Mouse (Mus musculus): Measurements from ENCODE around the gene Tbx6. TPM values are rescaled to one million over a fixed set of nuclear protein-coding genes. Genes with fewer than 3 reads are reported as not detected.

Tbx6 gene
- polyA plus RNA-seq (2012; rRNA removed; ENCODE audit: low replicate concordance), result 2.1 and 3.5 TPM in 2 replicates

GRCm38 (mm10) chr7:126780971-126781635 is at the start of gene Tbx6:
Gene Tbx6 (plus strand): TSS chr7:126781483.

GRCm38 (mm10) chr7:126759050-126759671 is 22.1 kb upstream of the Tbx6 start, which contains the start of gene Mapk3:
Gene Mapk3 (plus strand): TSS chr7:126759601.

GRCm38 (mm10) chr7:126766201-126766600 is 15.1 kb upstream of the Tbx6 start, which contains the start of gene Gdpd3:
Gene Gdpd3 (plus strand): TSS chr7:126766334.

GRCm38 (mm10) chr7:126776598-126777057 is 4.7 kb upstream of the Tbx6 start, which contains the start of gene Ypel3:
Gene Ypel3 (plus strand): TSS chr7:126776955.

GRCm38 (mm10) chr7:126791851-126792720 is 10.8 kb downstream of the Tbx6 start, which contains the start of gene Ppp4c:
Gene Ppp4c (minus strand): TSS chr7:126792496.

GRCm38 (mm10) chr7:126797411-126798126 is 16.3 kb downstream of the Tbx6 start, which contains the start of gene Fam57b:
Gene Fam57b (plus strand): TSS chr7:126797668.

GRCm38 (mm10) chr7:126831539-126831938 is 50.3 kb downstream of the Tbx6 start, which contains the start of gene 4930451I11Rik:
Gene 4930451I11Rik (minus strand): TSS chr7:126831639.

Other genes with a start within 250 kb of the Tbx6 start
- gene Eif3c, start 215.1 kb upstream of the Tbx6 start, polyA plus RNA-seq (2012; rRNA removed; ENCODE audit: low replicate concordance), result 45.2 and 60.5 TPM in 2 replicates
- 2.4 and 4.9 TPM in 2 replicates for gene Apobr, start 196.5 kb upstream of the Tbx6 start, polyA plus RNA-seq (2012; rRNA removed; ENCODE audit: low replicate concordance)
- gene Cln3, start 195.7 kb upstream of the Tbx6 start, polyA plus RNA-seq (2012; rRNA removed; ENCODE audit: low replicate concordance), result 55.8 and 56.6 TPM in 2 replicates
- 0.12 and 1.1 TPM in 2 replicates for gene Il27, start 186.5 kb upstream of the Tbx6 start, polyA plus RNA-seq (2012; rRNA removed; ENCODE audit: low replicate concordance)
- 4.9 and 28.0 TPM in 2 replicates for gene Nupr1, start 150.6 kb upstream of the Tbx6 start, polyA plus RNA-seq (2012; rRNA removed; ENCODE audit: low replicate concordance)
- gene Sgf29, start 132.2 kb upstream of the Tbx6 start, polyA plus RNA-seq (2012; rRNA removed; ENCODE audit: low replicate concordance), result 24.0 and 43.5 TPM in 2 replicates
- 4.1 and 9.7 TPM in 2 replicates for gene Sult1a1, start 105.1 kb upstream of the Tbx6 start, polyA plus RNA-seq (2012; rRNA removed; ENCODE audit: low replicate concordance)
- gene Bola2, start 86.1 kb upstream of the Tbx6 start, polyA plus RNA-seq (2012; rRNA removed; ENCODE audit: low replicate concordance), result 33.6 and 37.5 TPM in 2 replicates
- gene Slx1b, start 85.7 kb upstream of the Tbx6 start, polyA plus RNA-seq (2012; rRNA removed; ENCODE audit: low replicate concordance), result 13.1 and 17.4 TPM in 2 replicates
- 60.7 and 132 TPM in 2 replicates for gene Coro1a, start 73.7 kb upstream of the Tbx6 start, polyA plus RNA-seq (2012; rRNA removed; ENCODE audit: low replicate concordance)
- 406 and 574 TPM in 2 replicates for gene Mapk3, start 21.9 kb upstream of the Tbx6 start, polyA plus RNA-seq (2012; rRNA removed; ENCODE audit: low replicate concordance)
- gene Gdpd3, start 15.1 kb upstream of the Tbx6 start, polyA plus RNA-seq (2012; rRNA removed; ENCODE audit: low replicate concordance), result 8.1 and 8.2 TPM in 2 replicates
- gene Ypel3, start 4.5 kb upstream of the Tbx6 start, polyA plus RNA-seq (2012; rRNA removed; ENCODE audit: low replicate concordance), result 262 and 424 TPM in 2 replicates
- gene Ppp4c, start 11.0 kb downstream of the Tbx6 start, polyA plus RNA-seq (2012; rRNA removed; ENCODE audit: low replicate concordance), result 89.9 and 160 TPM in 2 replicates
- 5.2 TPM in 2 replicates for gene Fam57b, start 16.2 kb downstream of the Tbx6 start, polyA plus RNA-seq (2012; rRNA removed; ENCODE audit: low replicate concordance)
- gene 4930451I11Rik, start 50.2 kb downstream of the Tbx6 start, polyA plus RNA-seq (2012; rRNA removed; ENCODE audit: low replicate concordance), result not detected in 2 replicates
- 0.76 TPM in 1 of 2 replicates, not detected in the other for gene Doc2a, start 65.9 kb downstream of the Tbx6 start, polyA plus RNA-seq (2012; rRNA removed; ENCODE audit: low replicate concordance)
- gene Hirip3, start 80.5 kb downstream of the Tbx6 start, polyA plus RNA-seq (2012; rRNA removed; ENCODE audit: low replicate concordance), result 2.7 and 5.0 TPM in 2 replicates
- 44.3 and 46.4 TPM in 2 replicates for gene Ino80e, start 80.9 kb downstream of the Tbx6 start, polyA plus RNA-seq (2012; rRNA removed; ENCODE audit: low replicate concordance)
- 70.4 and 83.1 TPM in 2 replicates for gene Taok2, start 103.2 kb downstream of the Tbx6 start, polyA plus RNA-seq (2012; rRNA removed; ENCODE audit: low replicate concordance)
- 203 and 206 TPM in 2 replicates for gene Tmem219, start 141.4 kb downstream of the Tbx6 start, polyA plus RNA-seq (2012; rRNA removed; ENCODE audit: low replicate concordance)
- gene Kctd13, start 147.4 kb downstream of the Tbx6 start, polyA plus RNA-seq (2012; rRNA removed; ENCODE audit: low replicate concordance), result 13.9 and 20.5 TPM in 2 replicates
- 0.30 and 0.55 TPM in 2 replicates for gene Asphd1, start 168.1 kb downstream of the Tbx6 start, polyA plus RNA-seq (2012; rRNA removed; ENCODE audit: low replicate concordance)
- gene Sez6l2, start 169.1 kb downstream of the Tbx6 start, polyA plus RNA-seq (2012; rRNA removed; ENCODE audit: low replicate concordance), result 1.6 and 2.2 TPM in 2 replicates
- 215 and 466 TPM in 2 replicates for gene Cdipt, start 194.4 kb downstream of the Tbx6 start, polyA plus RNA-seq (2012; rRNA removed; ENCODE audit: low replicate concordance)
- gene Cdiptos, start 194.6 kb downstream of the Tbx6 start, polyA plus RNA-seq (2012; rRNA removed; ENCODE audit: low replicate concordance), result 0.09 and 0.42 TPM in 2 replicates
- 193 and 250 TPM in 2 replicates for gene Mvp, start 233.1 kb downstream of the Tbx6 start, polyA plus RNA-seq (2012; rRNA removed; ENCODE audit: low replicate concordance)
- 2.4 TPM in 1 of 2 replicates, not detected in the other for gene Pagr1b, start 235.0 kb downstream of the Tbx6 start, polyA plus RNA-seq (2012; rRNA removed; ENCODE audit: low replicate concordance)
- gene Pagr1a, start 235.9 kb downstream of the Tbx6 start, polyA plus RNA-seq (2012; rRNA removed; ENCODE audit: low replicate concordance), result 1.5 TPM in 1 of 2 replicates, not detected in the other
- 19.5 and 23.9 TPM in 2 replicates for gene Gm42742, start 239.6 kb downstream of the Tbx6 start, polyA plus RNA-seq (2012; rRNA removed; ENCODE audit: low replicate concordance)
- gene Prrt2, start 239.7 kb downstream of the Tbx6 start, polyA plus RNA-seq (2012; rRNA removed; ENCODE audit: low replicate concordance), result 4.2 and 5.7 TPM in 2 replicates
- gene Maz, start 245.6 kb downstream of the Tbx6 start, polyA plus RNA-seq (2012; rRNA removed; ENCODE audit: low replicate concordance), result 288 and 667 TPM in 2 replicates